Mouse (Mus musculus): ENCODE results near the gene Vps9d1. TPM values are rescaled to one million over a fixed set of nuclear protein-coding genes. Genes with fewer than 3 reads are reported as not detected.
A peak's percentile ranks its signal among the peaks of the same experiment; 100 is the strongest.
"Not testable (repeated sequence)": the region's sequence is repeated elsewhere in the genome, so short reads cannot be mapped to it uniquely, and the experiment has no call there.

Vps9d1 gene
- total RNA-seq, 2 experiments from 2014 or later = 23.1 to 26.7 TPM

- DNase-seq = peak; percentile 26
Measured at GRCm38 (mm10) chr8:123253451-123254098, 573 bp downstream of the Vps9d1 start.

- DNase-seq = no peak
Measured at GRCm38 (mm10) chr8:123252925-123253324, 1.2 kb downstream of the Vps9d1 start.

- DNase-seq = no peak
Measured at GRCm38 (mm10) chr8:123250940-123251339, 3.2 kb downstream of the Vps9d1 start.

GRCm38 (mm10) chr8:123248596-123248995 lies 5.6 kb downstream of the Vps9d1 start:
- DNase-seq = no peak

- DNase-seq = no peak
Measured at GRCm38 (mm10) chr8:123247748-123248147, 6.4 kb downstream of the Vps9d1 start.

GRCm38 (mm10) chr8:123245543-123245942 lies 8.6 kb downstream of the Vps9d1 start:
- no peak for DNase-seq

GRCm38 (mm10) chr8:123244382-123244781 lies 9.8 kb downstream of the Vps9d1 start:
- no peak for DNase-seq

GRCm38 (mm10) chr8:123243053-123243452 lies 11.1 kb downstream of the Vps9d1 start:
- DNase-seq = no peak

- no peak for DNase-seq
Measured at GRCm38 (mm10) chr8:123242107-123242923, 11.8 kb downstream of the Vps9d1 start.

GRCm38 (mm10) chr8:123239398-123239797 lies 14.8 kb downstream of the Vps9d1 start:
- peak; percentile 38 for DNase-seq

GRCm38 (mm10) chr8:123235520-123236497 lies 18.3 kb downstream of the Vps9d1 start, which contains the start of gene Spata2l:
TSS of gene Spata2l (minus strand) at chr8:123236233.
- peak; percentile 94 for DNase-seq

GRCm38 (mm10) chr8:123234918-123235519 lies 19.1 kb downstream of the Vps9d1 start:
- no peak for DNase-seq

- DNase-seq = no peak
Measured at GRCm38 (mm10) chr8:123233760-123234159, 20.4 kb downstream of the Vps9d1 start.

- no peak for DNase-seq
Measured at GRCm38 (mm10) chr8:123233300-123233699, 20.8 kb downstream of the Vps9d1 start.

GRCm38 (mm10) chr8:123232553-123232952 lies 21.6 kb downstream of the Vps9d1 start:
- DNase-seq = no peak

GRCm38 (mm10) chr8:123231742-123232141 lies 22.4 kb downstream of the Vps9d1 start:
- DNase-seq = peak; percentile 40

- not testable (repeated sequence) for DNase-seq
Measured at GRCm38 (mm10) chr8:123230326-123230725, 23.8 kb downstream of the Vps9d1 start.

- no peak for DNase-seq
Measured at GRCm38 (mm10) chr8:123228416-123228815, 25.7 kb downstream of the Vps9d1 start.

GRCm38 (mm10) chr8:123224278-123225266 lies 29.6 kb downstream of the Vps9d1 start, which contains the start of gene Cdk10:
TSS of gene Cdk10 (plus strand) at chr8:123224842.
- DNase-seq = peak; percentile 97

GRCm38 (mm10) chr8:123220917-123221316 lies 33.2 kb downstream of the Vps9d1 start:
- DNase-seq = peak; percentile 51
